Mouse (Mus musculus): ENCODE results near the gene Zfp62.

Zfp62 gene

GRCm38 (mm10) chr11:49205080-49205590, 2.0 kb downstream of the Zfp62 start:
- no peak for DNase-seq (ENCODE audit: low spot score in 2 of 2)

DNA sequence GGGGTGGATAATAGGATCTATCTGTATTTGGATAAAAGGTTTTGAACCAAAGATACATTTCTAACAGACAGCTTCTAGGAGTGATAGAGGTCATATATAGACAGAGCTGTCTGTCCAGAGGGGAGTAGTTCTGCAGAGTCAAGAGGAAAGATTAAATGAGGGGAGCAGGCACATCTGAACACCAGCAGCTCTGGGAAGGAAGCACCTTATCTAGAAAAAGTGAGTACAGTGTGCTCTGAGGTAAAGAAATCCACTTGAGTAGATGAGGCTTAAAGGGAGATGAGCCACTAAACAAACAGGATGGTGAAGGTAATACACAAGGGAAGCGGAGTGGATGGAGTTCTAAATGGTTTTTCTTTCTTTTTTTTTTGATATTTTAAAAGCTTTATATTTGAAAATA, 4.4 kb downstream of the Zfp62 start:
- DNase-seq (ENCODE audit: low spot score in 2 of 2), result no peak

DNA sequence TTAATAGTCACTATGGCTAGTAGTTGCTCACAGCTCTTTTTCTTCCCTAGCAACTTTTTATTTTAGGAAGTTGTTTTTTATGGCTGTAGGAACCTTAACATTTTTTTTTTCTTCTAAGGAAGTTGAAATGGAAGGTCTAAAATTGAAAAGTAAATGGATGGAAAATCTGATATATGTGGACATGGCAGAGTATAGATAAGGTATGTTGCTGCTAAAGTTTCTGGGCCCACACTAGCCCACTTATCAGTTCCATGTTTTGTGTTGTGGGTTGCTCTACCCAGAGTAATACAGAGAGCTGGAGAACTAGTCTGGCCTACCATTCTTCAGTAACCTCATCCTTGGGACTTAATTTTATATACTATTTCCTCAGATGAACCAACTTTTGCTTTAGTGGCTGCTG, 9.5 kb downstream of the Zfp62 start:
- DNase-seq (ENCODE audit: low spot score in 2 of 2), result no peak

GRCm38 (mm10) chr11:49213505-49213904, 10.4 kb downstream of the Zfp62 start:
- DNase-seq (ENCODE audit: low spot score in 2 of 2), result no peak

DNA sequence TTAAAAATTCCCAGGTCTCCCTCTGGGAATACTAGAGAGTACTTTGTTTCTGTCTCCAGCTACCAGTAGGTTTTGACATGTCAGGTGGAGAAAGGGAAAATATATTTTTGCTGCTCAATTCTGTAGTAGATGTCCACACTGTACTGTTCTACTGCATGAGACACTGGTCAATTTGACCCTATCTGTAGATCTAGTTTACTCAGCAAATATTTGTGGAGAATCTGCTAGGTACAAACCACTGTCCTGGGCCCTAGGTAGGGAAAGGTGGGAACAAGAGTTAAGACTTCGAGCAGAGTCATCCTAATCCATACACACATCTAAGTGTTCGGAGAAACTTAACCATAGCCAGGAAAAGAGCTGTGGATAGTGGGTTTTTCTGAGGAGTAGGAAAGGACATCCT, 16.2 kb downstream of the Zfp62 start:
- DNase-seq (ENCODE audit: low spot score in 2 of 2), result no peak

- DNase-seq (ENCODE audit: low spot score in 2 of 2), result no peak
These were observed 21.4 kb downstream of the Zfp62 start for GRCm38 (mm10) chr11:49224455-49224854.

GRCm38 (mm10) chr11:49232781-49233180, 29.7 kb downstream of the Zfp62 start:
- DNase-seq (ENCODE audit: low spot score in 2 of 2), result peak in 1 of 2 experiments; percentile 46

- no peak for DNase-seq (ENCODE audit: low spot score in 2 of 2)
These were observed 32.5 kb downstream of the Zfp62 start for GRCm38 (mm10) chr11:49235459-49236207.

DNA sequence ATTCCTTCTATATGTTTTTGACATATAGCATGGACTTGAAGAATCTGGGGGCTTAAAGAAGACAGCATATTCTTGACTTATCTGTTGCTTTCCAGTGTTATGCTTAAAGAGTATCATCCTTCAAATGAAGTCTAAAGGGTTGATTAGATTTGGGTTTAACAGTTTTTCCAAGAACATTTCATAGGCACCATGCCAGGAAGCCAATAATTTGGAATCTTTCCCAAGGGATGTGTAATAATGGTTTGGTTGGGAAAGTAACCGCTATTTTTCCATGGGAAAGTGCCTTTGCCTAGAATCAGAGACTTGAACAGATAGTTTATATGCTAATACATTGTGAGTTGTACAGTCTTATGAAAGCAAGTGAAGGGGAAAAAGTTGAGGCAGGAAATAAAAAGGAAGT, 33.8 kb downstream of the Zfp62 start:
- DNase-seq (ENCODE audit: low spot score in 2 of 2), result no peak

DNA sequence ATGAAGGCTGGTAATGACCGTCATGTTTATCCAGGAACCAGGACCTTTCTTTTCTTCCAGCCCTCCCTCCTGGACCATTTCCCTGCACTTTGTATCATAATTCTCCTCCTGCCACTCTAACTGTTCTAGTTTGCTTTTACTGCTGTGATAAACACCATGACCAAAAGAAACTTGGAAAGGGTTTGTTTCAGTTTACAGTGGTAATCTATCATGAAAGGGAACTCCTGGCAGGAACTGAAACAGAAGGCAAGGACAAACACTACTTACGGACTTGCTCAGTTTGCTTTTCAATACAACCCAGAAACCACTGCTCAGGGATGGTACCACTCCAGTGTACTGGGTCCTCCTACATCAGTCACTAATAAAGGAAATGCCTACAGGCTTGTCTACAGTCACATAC, 34.4 kb downstream of the Zfp62 start:
- DNase-seq (ENCODE audit: low spot score in 2 of 2), result no peak

DNA sequence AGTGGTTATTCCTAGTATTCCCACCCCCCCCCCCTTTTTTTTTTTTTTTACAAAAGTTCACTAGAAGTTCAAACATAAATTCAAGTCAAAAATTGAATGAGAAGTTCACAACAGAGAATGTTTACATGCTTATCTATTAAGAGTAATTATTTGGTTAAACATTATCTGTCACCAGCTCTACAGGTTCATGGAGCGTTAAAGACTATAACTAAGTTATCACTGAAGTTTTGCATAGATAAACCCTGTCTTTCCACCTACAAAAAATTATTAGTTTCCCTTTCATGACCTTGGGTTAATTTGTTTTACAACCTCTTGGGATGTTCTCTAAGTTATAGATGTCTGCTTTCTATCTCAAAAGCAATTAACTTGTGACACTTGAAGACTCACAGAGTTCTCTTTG, 37.2 kb downstream of the Zfp62 start:
- no peak for DNase-seq (ENCODE audit: low spot score in 2 of 2)

- DNase-seq (ENCODE audit: low spot score in 2 of 2), result no peak
These were observed 37.8 kb downstream of the Zfp62 start for GRCm38 (mm10) chr11:49240874-49241273.

GRCm38 (mm10) chr11:49241471-49241870, 38.4 kb downstream of the Zfp62 start:
- DNase-seq (ENCODE audit: low spot score in 2 of 2), result no peak

- no peak for DNase-seq (ENCODE audit: low spot score in 2 of 2)
These were observed 40.0 kb downstream of the Zfp62 start for GRCm38 (mm10) chr11:49242944-49243626.

GRCm38 (mm10) chr11:49243727-49244594, 40.9 kb downstream of the Zfp62 start, which contains the start of gene Mgat1:
Gene Mgat1, plus strand, starts transcription at chr11:49244191.
- DNase-seq (ENCODE audit: low spot score in 2 of 2), result peak; percentile 86 to 91

GRCm38 (mm10) chr11:49244595-49244930, 41.5 kb downstream of the Zfp62 start:
- DNase-seq (ENCODE audit: low spot score in 2 of 2), result no peak

DNA sequence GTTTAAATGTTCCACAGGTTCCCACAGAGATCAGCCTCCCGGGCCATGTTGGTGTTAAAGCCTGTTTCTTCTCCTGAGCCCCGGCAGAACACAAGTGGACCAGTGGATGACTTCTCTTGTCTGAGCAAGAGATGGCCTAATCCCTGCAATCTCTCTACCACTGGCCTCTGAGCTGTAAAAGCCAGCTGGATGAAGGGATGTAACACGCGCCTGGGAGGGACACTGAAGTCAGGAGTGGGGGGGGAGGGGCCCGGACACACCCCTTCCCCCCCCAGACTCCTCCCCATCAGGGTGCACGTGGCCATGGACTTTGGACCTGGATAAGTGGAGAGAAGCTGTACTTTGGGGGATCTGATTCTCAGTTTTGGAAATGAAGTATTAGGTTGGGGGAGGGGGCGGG, 42.1 kb downstream of the Zfp62 start:
- no peak for DNase-seq (ENCODE audit: low spot score in 2 of 2)

GRCm38 (mm10) chr11:49245634-49246415, 42.7 kb downstream of the Zfp62 start:
- DNase-seq (ENCODE audit: low spot score in 2 of 2), result no peak

GRCm38 (mm10) chr11:49246523-49246922, 43.4 kb downstream of the Zfp62 start:
- no peak for DNase-seq (ENCODE audit: low spot score in 2 of 2)

- DNase-seq (ENCODE audit: low spot score in 2 of 2), result no peak
These were observed 44.2 kb downstream of the Zfp62 start for GRCm38 (mm10) chr11:49247255-49247654.

DNA sequence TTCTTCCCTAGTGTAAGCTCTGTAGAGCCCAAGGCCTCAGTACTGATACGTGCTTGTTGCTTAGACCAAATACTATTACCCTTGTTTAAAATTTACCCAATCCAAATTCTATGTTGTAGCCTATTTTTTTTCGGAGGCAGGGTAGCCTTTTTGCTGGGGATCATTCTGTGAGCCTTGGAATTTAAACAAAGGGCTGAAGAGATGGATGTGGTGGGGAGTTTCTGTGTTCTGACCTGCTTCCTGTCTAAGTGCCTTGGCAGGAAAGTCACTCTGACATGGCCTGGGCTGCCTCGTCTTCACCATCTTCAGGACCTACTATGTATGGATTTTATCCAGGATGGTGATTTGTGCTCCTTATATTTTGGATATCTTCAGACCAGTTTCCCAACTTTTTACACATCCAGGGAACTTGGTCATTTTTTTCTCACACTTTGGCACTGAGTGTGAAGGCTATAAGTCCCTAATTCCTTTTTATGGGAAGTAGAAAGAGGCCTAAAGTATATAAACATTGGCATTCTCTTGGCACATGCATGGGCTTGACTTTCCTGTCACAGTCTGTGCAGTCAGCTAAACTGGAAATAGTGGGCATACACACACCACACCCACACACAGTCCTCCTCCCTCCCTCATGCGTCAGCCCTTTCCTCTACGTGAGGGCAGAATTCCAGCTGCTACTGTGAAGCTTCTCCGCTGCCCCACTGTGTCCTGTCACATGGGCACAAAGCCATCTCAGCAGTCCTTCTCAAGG, 45.3 kb downstream of the Zfp62 start:
- DNase-seq (ENCODE audit: low spot score in 2 of 2), result peak in 1 of 2 experiments; percentile 43

Data from right cerebral cortex, adult 2 months (tissue).